Mouse (Mus musculus): ENCODE measurements at regions not wholly inside any gene's neighbourhood (a gene's known extent, or its start where the extent isn't known, plus 50 kb on each side); places are given as distances from the start of the nearest gene placed in this dataset.

GRCm38 (mm10) chr19:28770419-28770818 is 64.4 kb upstream of the Slc1a1 start:
- Histone ChIP-seq H3K36me3 (ENCODE audit: control insufficient read depth, insufficient read depth, low read length) (no peaks in the 10 kb centered on the region), H3K9me3 (ENCODE audit: control insufficient read depth, low read length) (no peaks in the 10 kb centered on the region), H3K4me2 (ENCODE audit: low read depth, low read length, severe bottlenecking) (no peak overlapping the region), H3K4me3 (ENCODE audit: low read depth, low read length) (no peak overlapping the region), H3K4me1 (replicated peaks; ENCODE audit: control insufficient read depth, insufficient read depth, low read length) (no peaks in the 10 kb centered on the region), H3K27me3 (ENCODE audit: control insufficient read depth, insufficient read depth, low read length) (no peaks in the 10 kb centered on the region), H3K27ac (ENCODE audit: low read depth, low read length) (no peak overlapping the region), H3K9ac (ENCODE audit: low read length) (no peak overlapping the region)
- ATAC-seq (replicated peaks; ENCODE audit: low FRiP score): no peak
- no peak for DNase-seq (ENCODE audit: low spot score)
- 88% methylated on average over 12 of the region's 12 CpGs for WGBS

GRCm38 (mm10) chr19:28771836-28772235 is 63.0 kb upstream of the Slc1a1 start:
- Histone ChIP-seq H3K27me3 (ENCODE audit: control insufficient read depth, insufficient read depth, low read length) (no peaks in the 10 kb centered on the region), H3K4me2 (ENCODE audit: low read depth, low read length, severe bottlenecking) (no peak overlapping the region), H3K4me1 (replicated peaks; ENCODE audit: control insufficient read depth, insufficient read depth, low read length) (no peaks in the 10 kb centered on the region), H3K4me3 (ENCODE audit: low read depth, low read length) (no peak overlapping the region), H3K9me3 (ENCODE audit: control insufficient read depth, low read length) (no peaks in the 10 kb centered on the region), H3K9ac (ENCODE audit: low read length) (no peak overlapping the region), H3K36me3 (ENCODE audit: control insufficient read depth, insufficient read depth, low read length) (no peaks in the 10 kb centered on the region), H3K27ac (ENCODE audit: low read depth, low read length) (no peak overlapping the region)
- 30% methylated on average over 7 of the region's 7 CpGs for WGBS
- DNase-seq (ENCODE audit: low spot score) (no peak), ATAC-seq (replicated peaks; ENCODE audit: low FRiP score) (no peak)

- no peaks in the 10 kb centered on the region for H3K4me1 ChIP-seq (replicated peaks; ENCODE audit: control insufficient read depth, insufficient read depth, low read length)
- no peaks in the 10 kb centered on the region for H3K36me3 ChIP-seq (ENCODE audit: control insufficient read depth, insufficient read depth, low read length)
- ATAC-seq (replicated peaks; ENCODE audit: low FRiP score): no peak
- no peak overlapping the region for H3K4me3 ChIP-seq (ENCODE audit: low read depth, low read length)
- H3K4me2 ChIP-seq (ENCODE audit: low read depth, low read length, severe bottlenecking): no peak overlapping the region
- no peak for DNase-seq (ENCODE audit: low spot score)
- H3K9ac ChIP-seq (ENCODE audit: low read length): no peak overlapping the region
- 55% methylated on average over 9 of the region's 9 CpGs for WGBS
- no peaks in the 10 kb centered on the region for H3K27me3 ChIP-seq (ENCODE audit: control insufficient read depth, insufficient read depth, low read length)
- H3K9me3 ChIP-seq (ENCODE audit: control insufficient read depth, low read length): no peaks in the 10 kb centered on the region
- no peak overlapping the region for H3K27ac ChIP-seq (ENCODE audit: low read depth, low read length)
Measured at GRCm38 (mm10) chr19:28772840-28773570, 61.8 kb upstream of the Slc1a1 start.

- Histone ChIP-seq H3K4me1 (replicated peaks; ENCODE audit: control insufficient read depth, insufficient read depth, low read length) (no peaks in the 10 kb centered on the region), H3K9me3 (ENCODE audit: control insufficient read depth, low read length) (no peaks in the 10 kb centered on the region), H3K27ac (ENCODE audit: low read depth, low read length) (no peak overlapping the region), H3K4me3 (ENCODE audit: low read depth, low read length) (no peak overlapping the region), H3K9ac (ENCODE audit: low read length) (no peak overlapping the region), H3K36me3 (ENCODE audit: control insufficient read depth, insufficient read depth, low read length) (no peaks in the 10 kb centered on the region), H3K4me2 (ENCODE audit: low read depth, low read length, severe bottlenecking) (no peak overlapping the region), H3K27me3 (ENCODE audit: control insufficient read depth, insufficient read depth, low read length) (no peaks in the 10 kb centered on the region)
- ATAC-seq (replicated peaks; ENCODE audit: low FRiP score) (no peak), DNase-seq (ENCODE audit: low spot score) (no peak)
- WGBS: 43% methylated on average over 4 of the region's 4 CpGs
Measured at GRCm38 (mm10) chr19:28776868-28777267, 58.0 kb upstream of the Slc1a1 start.

GRCm38 (mm10) chr19:28777674-28778073 is 57.2 kb upstream of the Slc1a1 start:
- Histone ChIP-seq H3K9ac (ENCODE audit: low read length) (no peak overlapping the region), H3K4me2 (ENCODE audit: low read depth, low read length, severe bottlenecking) (no peak overlapping the region), H3K27me3 (ENCODE audit: control insufficient read depth, insufficient read depth, low read length) (no peaks in the 10 kb centered on the region), H3K36me3 (ENCODE audit: control insufficient read depth, insufficient read depth, low read length) (no peaks in the 10 kb centered on the region), H3K4me3 (ENCODE audit: low read depth, low read length) (no peak overlapping the region), H3K27ac (ENCODE audit: low read depth, low read length) (no peak overlapping the region), H3K9me3 (ENCODE audit: control insufficient read depth, low read length) (no peaks in the 10 kb centered on the region), H3K4me1 (replicated peaks; ENCODE audit: control insufficient read depth, insufficient read depth, low read length) (no peaks in the 10 kb centered on the region)
- ATAC-seq (replicated peaks; ENCODE audit: low FRiP score) (no peak), DNase-seq (ENCODE audit: low spot score) (no peak)
- WGBS: 82% methylated on average over 2 of the region's 2 CpGs

GRCm38 (mm10) chr19:28778386-28778785 is 56.5 kb upstream of the Slc1a1 start:
- DNase-seq (ENCODE audit: low spot score): no peak
- H3K9me3 ChIP-seq (ENCODE audit: control insufficient read depth, low read length): no peaks in the 10 kb centered on the region
- H3K27ac ChIP-seq (ENCODE audit: low read depth, low read length): no peak overlapping the region
- no peak overlapping the region for H3K4me3 ChIP-seq (ENCODE audit: low read depth, low read length)
- H3K27me3 ChIP-seq (ENCODE audit: control insufficient read depth, insufficient read depth, low read length): no peaks in the 10 kb centered on the region
- no peak for ATAC-seq (replicated peaks; ENCODE audit: low FRiP score)
- H3K4me1 ChIP-seq (replicated peaks; ENCODE audit: control insufficient read depth, insufficient read depth, low read length): no peaks in the 10 kb centered on the region
- H3K36me3 ChIP-seq (ENCODE audit: control insufficient read depth, insufficient read depth, low read length): no peaks in the 10 kb centered on the region
- no peak overlapping the region for H3K4me2 ChIP-seq (ENCODE audit: low read depth, low read length, severe bottlenecking)
- 22% methylated on average over 4 of the region's 4 CpGs for WGBS
- H3K9ac ChIP-seq (ENCODE audit: low read length): no peak overlapping the region

- DNase-seq (ENCODE audit: low spot score): no peak
- no peaks in the 10 kb centered on the region for H3K4me1 ChIP-seq (replicated peaks; ENCODE audit: control insufficient read depth, insufficient read depth, low read length)
- 87% methylated on average over 2 of the region's 2 CpGs for WGBS
- no peaks in the 10 kb centered on the region for H3K36me3 ChIP-seq (ENCODE audit: control insufficient read depth, insufficient read depth, low read length)
- H3K27ac ChIP-seq (ENCODE audit: low read depth, low read length): no peak overlapping the region
- H3K4me2 ChIP-seq (ENCODE audit: low read depth, low read length, severe bottlenecking): no peak overlapping the region
- no peaks in the 10 kb centered on the region for H3K9me3 ChIP-seq (ENCODE audit: control insufficient read depth, low read length)
- H3K9ac ChIP-seq (ENCODE audit: low read length): no peak overlapping the region
- H3K4me3 ChIP-seq (ENCODE audit: low read depth, low read length): no peak overlapping the region
- no peak for ATAC-seq (replicated peaks; ENCODE audit: low FRiP score)
- no peaks in the 10 kb centered on the region for H3K27me3 ChIP-seq (ENCODE audit: control insufficient read depth, insufficient read depth, low read length)
Measured at GRCm38 (mm10) chr19:28781971-28782370, 52.9 kb upstream of the Slc1a1 start.
